Mouse (Mus musculus) lung, embryonic 14.5 days (tissue): ENCODE results near the gene Polr1d. TPM values are rescaled to one million over a fixed set of nuclear protein-coding genes. Genes with fewer than 3 reads are reported as not detected.
A peak's percentile ranks its signal among the peaks of the same experiment; 100 is the strongest.

Experiments
- ATAC-seq: fragments of 200-750 bp; cut with Nextera tagmentation; 2 replicates; pipeline ENCODE4 v1.8.0; 2017; ENCODE audit warnings: mild to moderate bottlenecking, moderate TSS enrichment, moderate library complexity; ENCODE audit not compliant: insufficient read depth
- DNase-seq: peaks from one replicate; pipeline ENCODE4 v3.0.0-alpha.2; 2015
- H3K27ac ChIP-seq: fragments of 300-500 bp; sonication (generic); 2 replicates; pipeline ENCODE4 v1.5.1; 2014; ENCODE audit warnings: low read depth, mild to moderate bottlenecking, moderate library complexity
- H3K27me3 ChIP-seq: fragments of 300-500 bp; sonication (generic); 2 replicates; pipeline ENCODE4 v1.6.1; 2014; ENCODE audit warnings: low read length, control low read depth; ENCODE audit not compliant: insufficient read depth
- H3K36me3 ChIP-seq: fragments of 300-500 bp; sonication (generic); 2 replicates; pipeline ENCODE4 v1.6.1; 2014; ENCODE audit warnings: control low read depth; ENCODE audit not compliant: insufficient read depth
- H3K4me1 ChIP-seq: fragments of 300-500 bp; sonication (generic); 2 replicates; pipeline ENCODE4 v1.6.1; 2014; ENCODE audit warnings: antibody characterized with exemption, control low read depth; ENCODE audit not compliant: insufficient read depth
- H3K4me2 ChIP-seq: fragments of 300-500 bp; sonication (generic); 2 replicates; pipeline ENCODE4 v1.6.1; 2014; ENCODE audit warnings: mild to moderate bottlenecking
- H3K4me3 ChIP-seq: fragments of 300-500 bp; sonication (generic); 2 replicates; pipeline ENCODE4 v1.5.1; 2014; ENCODE audit warnings: low read depth, low read length
- H3K9ac ChIP-seq: fragments of 300-500 bp; sonication (generic); 2 replicates; pipeline ENCODE4 v1.6.1; 2014
- H3K9me3 ChIP-seq: fragments of 300-500 bp; sonication (generic); 2 replicates; pipeline ENCODE4 v1.6.1; 2016; ENCODE audit warnings: low read depth, low read length, control low read depth
- CTCF ChIP-seq: IDR thresholded peaks from 2 replicates; pipeline ENCODE4 v1.5.1; 2016; ENCODE audit warnings: antibody characterized with exemption, low read depth
- WGBS: fragments of 180-500 bp; shearing (Covaris S2); extraction: QIAGEN DNeasy Blood & Tissue Kit; methylation state at CpG from one replicate; pipeline ENCODE4 v1.1.7; 2014; 5-methylcytosine and 5-hydroxymethylcytosine counted together
- polyA plus RNA-seq: library from polyadenylated mRNA; unstranded; fragments of >200 nt; fragmentation: Nextera tagmentation; extraction: Ambion mirVana; gene quantifications from 2 replicates; pipeline ENCODE4 v1.2.1, GENCODE M21; 2014

Gene Polr1d
- polyA plus RNA-seq, 1 experiment from 2014 or later, result 123 TPM

- Histone ChIP-seq H3K4me2 (no peak overlapping the region), H3K27me3 (no peaks in the 10 kb centered on the region), H3K4me1 (0 out of 2 replicates have a peak, but pooled peaks cover 6% of the 10 kb centered on the region), H3K9me3 (no peaks in the 10 kb centered on the region), H3K36me3 (peaks cover 25% of the 10 kb centered on the region), H3K4me3 (no peak overlapping the region), H3K27ac (no peak overlapping the region), H3K9ac (no peak overlapping the region)
- no peak for DNase-seq
- TF ChIP-seq CTCF, result no peak
- ATAC-seq, result no peak
- 79% methylated on average over 5 of the region's 5 CpGs for WGBS
Measured at GRCm38 (mm10) chr5:147039394-147039793, 37.5 kb upstream of the Polr1d start.

- peaks cover 6% of the 10 kb centered on the region; the same call in 1 of the 2 replicates for H3K4me1 ChIP-seq
- H3K4me2 ChIP-seq, result no peak overlapping the region
- 74% methylated on average over 40 of the region's 40 CpGs for WGBS
- H3K27ac ChIP-seq, result no peak overlapping the region
- H3K4me3 ChIP-seq, result no peak overlapping the region
- H3K27me3 ChIP-seq, result no peaks in the 10 kb centered on the region
- peaks cover 25% of the 10 kb centered on the region for H3K36me3 ChIP-seq
- no peak overlapping the region for H3K9ac ChIP-seq
- DNase-seq (no peak), ATAC-seq (no peak)
- no peaks in the 10 kb centered on the region for H3K9me3 ChIP-seq
- TF ChIP-seq CTCF, result no peak
Measured at GRCm38 (mm10) chr5:147041965-147042937, 34.6 kb upstream of the Polr1d start.

DNA sequence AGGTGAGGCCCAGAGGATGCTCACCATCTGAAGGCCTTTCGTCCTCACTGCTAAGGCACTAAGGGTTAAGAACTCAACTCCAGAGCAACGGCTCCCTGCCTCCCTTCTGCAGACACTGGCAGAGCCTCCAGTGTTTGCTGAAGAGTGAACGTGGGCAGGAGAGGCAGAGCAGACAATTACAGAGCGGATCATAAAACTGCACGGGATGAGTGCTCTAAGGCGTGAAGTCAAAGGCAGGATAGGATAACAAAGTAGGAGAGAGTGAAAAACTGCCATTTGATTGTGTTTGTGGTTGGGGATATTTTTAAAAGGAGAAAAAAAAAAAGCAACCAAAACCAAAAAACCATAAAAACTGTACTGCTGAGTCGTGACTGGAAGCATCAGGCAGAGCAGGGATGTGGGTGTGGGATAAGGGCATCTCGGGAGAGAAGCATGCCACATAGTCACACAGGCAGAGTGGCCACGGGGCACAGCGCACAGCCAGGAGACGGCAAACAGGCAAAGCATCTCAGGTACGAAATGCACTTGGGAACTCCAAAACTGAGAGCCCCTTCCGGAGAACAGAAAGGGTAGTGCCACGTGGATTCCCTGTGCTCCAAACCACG is 33.5 kb upstream of the Polr1d start:
- Histone ChIP-seq H3K4me2 (no peak overlapping the region), H3K9me3 (no peaks in the 10 kb centered on the region), H3K4me3 (no peak overlapping the region), H3K9ac (no peak overlapping the region), H3K4me1 (peaks cover 6% of the 10 kb centered on the region; the same call in 1 of the 2 replicates), H3K27me3 (no peaks in the 10 kb centered on the region), H3K36me3 (peaks cover 25% of the 10 kb centered on the region), H3K27ac (no peak overlapping the region)
- no peak for TF ChIP-seq CTCF
- 38% methylated on average over 15 of the region's 15 CpGs for WGBS
- ATAC-seq (no peak), DNase-seq (no peak)

DNA sequence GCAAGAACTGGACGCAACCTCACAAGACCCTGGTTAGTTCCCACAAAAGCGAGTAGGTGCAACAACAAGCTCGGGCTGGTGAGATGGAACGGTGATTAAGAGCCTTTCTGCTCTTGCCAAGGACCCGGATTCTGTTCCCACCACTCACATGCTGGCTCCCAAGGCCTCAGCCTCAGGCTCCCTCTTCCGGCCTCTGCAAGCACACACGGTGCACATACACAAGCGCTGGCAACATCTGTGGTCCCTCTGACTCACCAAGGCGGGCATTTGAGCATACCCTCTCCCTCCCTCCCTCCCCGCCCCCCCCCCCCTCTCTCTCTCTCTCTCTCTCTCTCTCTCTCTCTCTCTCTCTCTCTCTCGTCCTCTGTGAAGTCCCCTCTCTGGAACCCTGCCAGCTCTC is 31.5 kb upstream of the Polr1d start:
- H3K27ac ChIP-seq, result no peak overlapping the region
- peak; percentile 64; the same call in 1 of the 2 replicates for ATAC-seq
- WGBS, result 62% methylated on average over 10 of the region's 11 CpGs
- H3K4me1 ChIP-seq, result peaks cover 6% of the 10 kb centered on the region
- H3K4me3 ChIP-seq, result no peak overlapping the region
- no peak overlapping the region for H3K9ac ChIP-seq
- no peaks in the 10 kb centered on the region for H3K27me3 ChIP-seq
- DNase-seq, result peak; percentile 57
- no peaks in the 10 kb centered on the region for H3K9me3 ChIP-seq
- no peak for TF ChIP-seq CTCF
- peaks cover 20% of the 10 kb centered on the region for H3K36me3 ChIP-seq
- no peak overlapping the region for H3K4me2 ChIP-seq

GRCm38 (mm10) chr5:147045929-147046328 is 30.9 kb upstream of the Polr1d start:
- no peaks in the 10 kb centered on the region for H3K27me3 ChIP-seq
- peaks cover 14% of the 10 kb centered on the region for H3K36me3 ChIP-seq
- H3K4me3 ChIP-seq, result no peak overlapping the region
- TF ChIP-seq CTCF, result no peak
- no peak overlapping the region for H3K9ac ChIP-seq
- no peak overlapping the region for H3K27ac ChIP-seq
- no peak overlapping the region for H3K4me2 ChIP-seq
- WGBS, result 60% methylated on average over 11 of the region's 11 CpGs
- ATAC-seq (no peak), DNase-seq (no peak)
- H3K9me3 ChIP-seq, result no peaks in the 10 kb centered on the region
- peaks cover 6% of the 10 kb centered on the region for H3K4me1 ChIP-seq

- TF ChIP-seq CTCF, result no peak
- H3K36me3 ChIP-seq, result no peaks in the 10 kb centered on the region
- no peak overlapping the region for H3K27ac ChIP-seq
- H3K4me3 ChIP-seq, result no peak overlapping the region
- no peaks in the 10 kb centered on the region for H3K9me3 ChIP-seq
- no peak for ATAC-seq
- H3K4me1 ChIP-seq, result peaks cover 6% of the 10 kb centered on the region
- no peak overlapping the region for H3K9ac ChIP-seq
- no peaks in the 10 kb centered on the region for H3K27me3 ChIP-seq
- 64% methylated on average over 19 of the region's 19 CpGs for WGBS
- no peak for DNase-seq
- H3K4me2 ChIP-seq, result no peak overlapping the region
Measured at GRCm38 (mm10) chr5:147049544-147050209, 27.2 kb upstream of the Polr1d start.
